Mouse (Mus musculus) neural tube, embryonic 11.5 days (tissue): ENCODE results near the gene 4933428G20Rik. TPM values are rescaled to one million over a fixed set of nuclear protein-coding genes. Genes with fewer than 3 reads are reported as not detected.

Source experiments
- ATAC-seq: fragments of 200-750 bp; cut with Nextera tagmentation; 2 replicates; pipeline ENCODE4 v1.8.0; 2017; ENCODE audit warnings: moderate number of reproducible peaks, mild to moderate bottlenecking, moderate TSS enrichment, moderate library complexity; ENCODE audit not compliant: insufficient read depth, low FRiP score, low TSS enrichment
- DNase-seq: peaks from one replicate; pipeline ENCODE4 v3.0.0-alpha.2; 2015; ENCODE audit warnings: low spot score
- H3K27ac ChIP-seq: fragments of 300-500 bp; sonication (generic); 2 replicates; pipeline ENCODE4 v1.5.1; 2014; ENCODE audit warnings: low read depth, mild to moderate bottlenecking, low read length
- H3K27me3 ChIP-seq: fragments of 300-500 bp; sonication (generic); 2 replicates; pipeline ENCODE4 v1.6.1; 2014; ENCODE audit warnings: mild to moderate bottlenecking, low read length, mixed read lengths; ENCODE audit not compliant: control insufficient read depth, insufficient read depth
- H3K36me3 ChIP-seq: fragments of 300-500 bp; sonication (generic); 2 replicates; pipeline ENCODE4 v1.6.1; 2014; ENCODE audit warnings: mild to moderate bottlenecking, low read length, moderate library complexity, mixed read lengths; ENCODE audit not compliant: control insufficient read depth, insufficient read depth
- H3K4me1 ChIP-seq: fragments of 300-500 bp; sonication (generic); 2 replicates; pipeline ENCODE4 v1.6.1; 2014; ENCODE audit warnings: low read length, mixed read lengths; ENCODE audit not compliant: control insufficient read depth, insufficient read depth
- H3K4me2 ChIP-seq: fragments of 300-500 bp; sonication (generic); 2 replicates; pipeline ENCODE4 v1.6.1; 2014; ENCODE audit warnings: low read depth, mild to moderate bottlenecking, moderate library complexity
- H3K4me3 ChIP-seq: fragments of 300-500 bp; sonication (generic); 2 replicates; pipeline ENCODE4 v1.5.1; 2014; ENCODE audit warnings: low read depth, low read length
- H3K9ac ChIP-seq: fragments of 300-500 bp; sonication (generic); 2 replicates; pipeline ENCODE4 v1.6.1; 2014; ENCODE audit warnings: mild to moderate bottlenecking, low read length
- H3K9me3 ChIP-seq: fragments of 300-500 bp; sonication (generic); 2 replicates; pipeline ENCODE4 v1.6.1; 2016; ENCODE audit warnings: low read length; ENCODE audit not compliant: control insufficient read depth
- WGBS: fragments of 180-500 bp; shearing (Covaris S2); extraction: QIAGEN DNeasy Blood & Tissue Kit; methylation state at CpG from one replicate; pipeline ENCODE4 v1.1.7; 2014; 5-methylcytosine and 5-hydroxymethylcytosine counted together
- polyA plus RNA-seq: library from polyadenylated mRNA; unstranded; fragments of >200 nt; fragmentation: Nextera tagmentation; extraction: Ambion mirVana; gene quantifications from 2 replicates; pipeline ENCODE4 v1.2.1, GENCODE M21; 2014

Gene 4933428G20Rik
- not detected in 2 replicates for polyA plus RNA-seq

DNA sequence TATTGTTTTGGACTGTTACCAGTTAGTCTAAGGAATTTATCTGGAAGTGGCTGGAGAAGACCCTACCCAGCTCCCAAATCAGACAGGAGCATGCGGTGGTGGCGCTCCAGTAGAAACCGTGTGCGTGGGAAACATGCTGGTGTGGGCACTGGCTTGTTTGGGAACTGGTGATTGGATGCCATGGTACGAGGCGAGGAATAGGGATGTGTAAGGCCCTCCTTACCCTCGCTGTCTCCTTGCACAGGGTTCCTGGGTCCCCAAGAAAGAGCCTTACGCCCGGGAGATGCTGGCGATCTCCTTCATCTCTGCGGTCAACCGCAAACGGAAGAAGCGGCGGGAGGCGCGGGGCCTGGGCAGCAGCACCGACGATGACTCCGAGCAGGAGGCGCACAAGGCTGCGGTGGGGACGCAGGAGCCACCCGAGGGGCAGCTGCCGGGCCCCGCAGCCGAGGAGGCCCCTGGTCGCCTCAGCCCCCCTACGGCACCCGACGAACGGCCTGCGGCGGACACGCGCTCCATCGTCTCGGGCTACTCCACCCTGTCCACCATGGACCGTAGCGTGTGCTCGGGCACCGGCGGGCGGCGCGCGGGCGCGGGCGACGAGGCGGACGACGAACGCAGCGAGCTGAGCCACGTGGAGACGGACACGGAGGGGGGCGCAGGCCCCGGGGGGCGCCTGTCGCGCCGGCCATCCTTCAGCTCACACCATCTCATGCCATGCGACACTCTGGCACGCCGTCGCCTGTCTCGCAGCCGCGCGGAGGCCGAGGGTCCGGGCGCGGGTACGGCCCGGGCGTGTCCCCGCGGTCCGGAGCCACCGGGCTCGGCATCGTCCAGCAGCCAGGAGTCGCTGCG, at the start of gene 4933428G20Rik:
TSS of gene 4933428G20Rik (minus strand) at position 476 of the 855 bp plus-strand sequence.
- WGBS = 4% methylated on average over 87 of the region's 88 CpGs
- peaks cover 3% of the 10 kb centered on the region for H3K4me1 ChIP-seq
- H3K4me3 ChIP-seq = peak within 1 kb of the TSS; percentile 36
- peak within 1 kb of the TSS; percentile 48 for H3K9ac ChIP-seq
- no peaks in the 10 kb centered on the region for H3K9me3 ChIP-seq
- DNase-seq (no peak), ATAC-seq (no peak)
- no peaks in the 10 kb centered on the region for H3K36me3 ChIP-seq
- H3K27ac ChIP-seq = no peak within 1 kb of the TSS
- peak within 1 kb of the TSS; percentile 61 for H3K4me2 ChIP-seq
- H3K27me3 ChIP-seq = peaks cover 39% of the 10 kb centered on the region

DNA sequence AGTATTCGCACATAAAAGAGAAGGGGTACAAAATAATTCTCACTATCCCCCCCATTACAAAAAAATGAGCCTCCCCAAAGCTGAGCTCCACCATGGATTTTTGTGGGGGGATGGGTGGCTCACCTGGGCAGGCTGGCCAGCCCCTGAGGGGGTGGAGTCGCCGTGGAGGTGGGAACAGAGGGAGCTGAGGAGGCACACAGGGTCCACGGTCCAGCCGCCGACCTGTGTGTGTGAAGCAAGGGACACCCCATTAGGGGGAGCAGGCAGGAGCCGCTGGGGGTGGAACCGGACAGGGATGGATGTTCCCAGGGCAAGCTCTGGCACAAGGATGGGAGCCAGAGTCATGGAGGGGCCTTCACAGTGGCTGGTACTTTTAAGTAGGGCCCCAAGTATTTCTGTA, 48.6 kb upstream of the 4933428G20Rik start:
- Histone ChIP-seq H3K4me2 (no peak overlapping the region), H3K27ac (no peak overlapping the region), H3K9ac (no peak overlapping the region), H3K36me3 (no peaks in the 10 kb centered on the region), H3K4me1 (peaks cover 22% of the 10 kb centered on the region), H3K9me3 (no peaks in the 10 kb centered on the region), H3K27me3 (peaks cover 61% of the 10 kb centered on the region), H3K4me3 (no peak overlapping the region)
- DNase-seq (no peak), ATAC-seq (no peak)
- 40% methylated on average over 7 of the region's 8 CpGs for WGBS

DNA sequence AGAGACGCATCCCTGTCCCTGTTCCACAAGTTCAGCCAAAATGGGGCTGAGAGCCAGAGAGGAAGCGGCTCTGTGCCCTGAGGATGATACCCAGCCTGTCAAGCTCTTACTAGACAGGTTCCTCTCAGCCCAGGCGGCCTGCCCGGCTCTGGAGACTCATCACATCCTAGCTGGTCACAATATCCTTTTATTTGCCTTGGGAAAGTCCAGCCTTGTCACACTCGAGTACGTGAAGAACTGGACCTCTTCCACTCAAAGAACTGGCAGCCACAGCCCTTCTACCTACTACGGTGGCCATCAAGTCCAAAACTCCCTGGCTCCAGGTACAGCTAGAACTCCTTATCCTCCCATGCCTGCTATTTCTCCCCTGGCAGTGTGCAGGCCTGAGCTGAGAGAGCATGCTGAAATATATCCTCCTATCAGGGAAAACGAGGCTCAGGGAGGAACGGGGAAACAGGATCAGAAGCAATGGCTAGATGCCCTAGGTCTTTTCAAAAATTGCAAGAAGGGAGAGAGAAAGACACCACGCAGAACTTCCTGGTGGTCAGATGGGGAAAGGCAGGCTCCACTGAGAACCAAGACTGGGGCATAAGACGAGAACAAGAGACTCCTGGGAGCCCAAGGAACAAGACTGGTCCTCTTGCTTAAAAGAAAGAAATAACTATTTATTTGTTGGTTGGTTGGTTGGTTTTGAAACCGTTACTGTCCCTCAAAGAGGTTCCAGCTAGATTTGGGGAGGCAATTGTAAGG, 48.0 kb upstream of the 4933428G20Rik start:
- Histone ChIP-seq H3K27ac (no peak overlapping the region), H3K4me3 (no peak overlapping the region), H3K36me3 (no peaks in the 10 kb centered on the region), H3K9ac (no peak overlapping the region), H3K4me2 (no peak overlapping the region), H3K4me1 (peaks cover 22% of the 10 kb centered on the region), H3K27me3 (peaks cover 61% of the 10 kb centered on the region), H3K9me3 (no peaks in the 10 kb centered on the region)
- ATAC-seq (no peak), DNase-seq (no peak)
- 72% methylated on average over 12 of the region's 12 CpGs for WGBS

DNA sequence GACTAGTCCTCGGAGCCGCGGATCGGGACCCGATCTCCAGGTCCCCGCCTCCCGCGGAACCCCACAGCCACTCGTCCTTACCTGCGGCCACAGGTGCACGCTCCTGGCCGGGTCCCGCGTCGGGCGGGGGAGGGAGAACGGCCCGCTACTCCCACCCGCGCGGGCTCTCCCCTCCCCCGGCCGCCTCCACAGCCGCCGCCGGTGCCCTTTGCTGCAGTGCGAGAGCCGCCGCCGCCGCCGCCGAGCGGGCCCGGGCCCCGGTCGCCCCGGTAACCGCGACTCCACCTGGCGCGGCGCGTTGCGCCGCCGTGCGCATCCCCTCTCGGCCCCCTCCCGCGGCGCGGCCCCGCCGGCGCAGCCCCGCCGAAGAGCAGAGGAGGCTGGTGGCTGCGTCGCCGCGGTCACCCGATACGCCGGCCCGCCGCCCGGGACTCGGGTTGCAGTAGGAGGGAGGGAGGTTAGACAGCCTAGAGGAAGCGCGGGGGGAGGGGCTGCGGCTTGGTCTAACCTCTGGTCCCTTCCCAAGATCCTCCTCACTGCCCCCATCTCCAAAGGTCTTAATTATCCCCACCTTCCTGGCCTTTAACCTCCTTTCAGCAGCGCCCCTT, 46.8 kb upstream of the 4933428G20Rik start:
- no peaks in the 10 kb centered on the region for H3K36me3 ChIP-seq
- no peaks in the 10 kb centered on the region for H3K9me3 ChIP-seq
- peak; percentile 66 for DNase-seq
- H3K9ac ChIP-seq = peak overlapping the region; percentile 47
- H3K4me3 ChIP-seq = peak overlapping the region; percentile 55
- peaks cover 14% of the 10 kb centered on the region for H3K4me1 ChIP-seq
- ATAC-seq = no peak; the same call in 1 of the 2 replicates
- peak overlapping the region; percentile 99 for H3K4me2 ChIP-seq
- WGBS = under 1% methylated on average over 36 of the region's 73 CpGs
- H3K27ac ChIP-seq = no peak overlapping the region
- H3K27me3 ChIP-seq = peaks cover 61% of the 10 kb centered on the region

DNA sequence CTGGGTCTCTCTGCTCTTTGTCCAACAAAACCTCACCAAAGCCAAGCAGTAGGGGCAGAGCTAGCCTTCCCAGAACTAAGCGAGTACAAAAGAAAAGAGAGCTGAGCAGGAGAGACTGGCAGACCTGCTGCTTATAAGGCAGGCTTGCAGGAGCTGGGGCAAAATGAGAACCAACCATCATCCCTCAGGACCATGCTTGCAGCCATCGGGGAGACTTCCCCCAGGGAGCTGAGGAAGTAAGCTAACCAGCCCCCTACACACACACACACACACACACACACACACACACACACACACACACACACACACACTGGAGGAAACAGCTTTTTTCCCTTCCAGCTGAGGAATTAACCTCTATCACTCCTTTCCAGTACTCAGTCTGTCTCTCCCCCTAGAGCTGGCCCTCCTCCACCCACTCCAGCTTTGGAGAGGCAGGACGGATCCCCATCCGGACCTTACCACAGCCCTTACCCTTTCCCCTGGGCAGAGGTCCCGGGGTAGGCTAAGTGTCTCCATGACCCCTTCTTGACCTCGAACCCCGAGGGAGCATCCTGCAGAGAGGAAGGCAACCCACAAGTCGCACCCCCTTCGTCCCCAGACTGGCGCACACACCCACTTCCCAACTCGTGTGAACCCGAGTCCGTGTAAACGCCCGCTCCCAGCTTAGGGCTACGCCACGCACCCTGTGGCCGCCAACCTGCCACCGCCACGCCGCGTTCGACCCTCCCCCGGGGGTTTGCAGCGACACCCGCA, 45.8 kb upstream of the 4933428G20Rik start:
- no peaks in the 10 kb centered on the region for H3K9me3 ChIP-seq
- H3K36me3 ChIP-seq = no peaks in the 10 kb centered on the region
- no peak for DNase-seq
- WGBS = 3% methylated on average over 26 of the region's 26 CpGs
- H3K4me1 ChIP-seq = peaks cover 10% of the 10 kb centered on the region
- ATAC-seq = no peak
- H3K27ac ChIP-seq = no peak overlapping the region
- peaks cover 52% of the 10 kb centered on the region for H3K27me3 ChIP-seq
- peak overlapping the region; percentile 47 for H3K9ac ChIP-seq
- peak overlapping the region; percentile 99 for H3K4me2 ChIP-seq
- H3K4me3 ChIP-seq = peak overlapping the region; percentile 55

DNA sequence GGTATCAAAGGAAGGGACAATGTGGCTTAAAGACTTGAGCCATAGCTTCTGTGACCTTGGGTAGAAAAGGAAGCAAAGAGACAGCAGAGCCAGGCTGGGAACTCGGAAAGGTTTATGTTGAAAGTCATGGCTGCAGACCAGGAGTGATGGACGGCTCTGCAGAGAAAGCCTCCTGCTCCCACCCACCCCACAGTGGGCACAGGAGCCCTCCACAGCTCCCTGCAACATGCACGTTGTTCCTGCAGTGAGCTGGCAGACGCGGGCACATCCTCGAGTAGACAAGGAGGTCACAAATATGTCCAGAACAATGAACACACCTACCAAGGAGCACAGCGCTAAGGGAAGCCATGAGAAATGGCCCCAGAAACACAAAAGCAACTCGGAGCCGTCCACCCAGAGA, 43.7 kb upstream of the 4933428G20Rik start:
- Histone ChIP-seq H3K27ac (no peak overlapping the region), H3K4me2 (no peak overlapping the region), H3K36me3 (no peaks in the 10 kb centered on the region), H3K4me3 (no peak overlapping the region), H3K4me1 (peaks cover 10% of the 10 kb centered on the region), H3K27me3 (peaks cover 38% of the 10 kb centered on the region), H3K9ac (no peak overlapping the region), H3K9me3 (no peaks in the 10 kb centered on the region)
- DNase-seq = no peak
- 77% methylated on average over 9 of the region's 9 CpGs for WGBS
- ATAC-seq = no peak

DNA sequence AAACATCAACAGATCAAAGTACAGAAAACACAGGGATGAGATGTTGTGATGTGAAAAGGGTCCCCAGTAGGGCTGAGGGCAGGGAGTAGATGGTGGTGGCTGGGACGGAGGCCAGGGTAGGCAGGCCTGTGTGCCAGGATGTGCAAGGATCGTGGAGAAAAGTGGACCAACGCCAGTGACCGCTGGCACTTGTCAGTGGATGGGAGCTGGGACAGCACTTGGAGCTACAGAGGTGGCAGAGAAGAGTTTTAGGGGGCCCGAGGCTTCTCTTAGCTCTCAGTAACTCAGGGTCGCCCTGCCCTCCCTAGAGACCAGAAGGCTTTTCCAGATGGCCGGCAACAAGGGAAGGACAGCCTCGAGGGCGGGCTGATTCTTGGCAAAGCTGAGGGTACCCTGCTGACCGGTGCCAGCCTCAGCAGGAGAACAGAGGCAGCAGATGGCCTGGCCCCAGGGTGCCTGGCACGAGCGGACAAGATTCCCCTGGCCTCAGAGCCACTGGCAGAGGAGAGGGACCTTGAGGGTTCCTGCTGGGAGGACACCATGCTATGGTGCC, 43.1 kb upstream of the 4933428G20Rik start:
- H3K27ac ChIP-seq = no peak overlapping the region
- H3K36me3 ChIP-seq = no peaks in the 10 kb centered on the region
- WGBS = 50% methylated on average over 12 of the region's 12 CpGs
- peaks cover 35% of the 10 kb centered on the region for H3K27me3 ChIP-seq
- DNase-seq (no peak), ATAC-seq (no peak)
- H3K4me3 ChIP-seq = no peak overlapping the region
- no peaks in the 10 kb centered on the region for H3K9me3 ChIP-seq
- H3K4me2 ChIP-seq = no peak overlapping the region
- peaks cover 10% of the 10 kb centered on the region for H3K4me1 ChIP-seq
- H3K9ac ChIP-seq = no peak overlapping the region
